Mouse (Mus musculus): ENCODE measurements around the gene Cfap100. TPM values are rescaled to one million over a fixed set of nuclear protein-coding genes. Genes with fewer than 3 reads are reported as not detected.

Cfap100 gene
- total RNA-seq, 1 experiment, result 0.98 TPM

- Histone ChIP-seq H3K9me3 (ENCODE audit: control insufficient read depth, insufficient read depth, low read depth, low read length) (no peaks in the 10 kb centered on the region), H3K4me1 (ENCODE audit: control insufficient read depth in 2 of 2, insufficient read depth in 2 of 2, low read length in 2 of 2, poor library complexity in 1 of 2) (peaks cover 8 to 24% of the 10 kb centered on the region in 2 experiments), H3K4me3 (ENCODE audit: insufficient read depth in 1 of 2, low read depth in 1 of 2, low read length in 2 of 2, poor library complexity in 1 of 2, severe bottlenecking in 1 of 2) (peak overlapping the region; percentile 43 to 48; a peak in 2 of 4 replicates), H3K27ac (ENCODE audit: insufficient read depth, low read depth, low read length, poor library complexity, severe bottlenecking) (no peak overlapping the region), H3K36me3 (ENCODE audit: control insufficient read depth, insufficient read depth, low read length, poor library complexity, severe bottlenecking) (peaks cover 10% of the 10 kb centered on the region; the same call in 1 of the 2 replicates), H3K9ac (ENCODE audit: insufficient read depth, low read depth, low read length, poor library complexity, severe bottlenecking) (0 out of 2 replicates have a peak overlapping the region, but pooled peaks have one; percentile 16)
- DNase-seq (ENCODE audit: low read depth, low spot score), result no peak
- in situ Hi-C loops (cut with MboI; ENCODE audit: low sequenced_read_pairs in 2 of 2, unreplicated experiment in 2 of 2), result no loop called here
- TF ChIP-seq ZC3H11A (IDR thresholded peaks at IDR 0.05; ENCODE audit: borderline replicate concordance, low read depth, low read length) (no peak), ZNF384 (IDR thresholded peaks at IDR 0.05; ENCODE audit: low read depth, low read length) (no peak), HCFC1 (IDR thresholded peaks at IDR 0.05; ENCODE audit: borderline replicate concordance, insufficient read depth, low read length) (no peak), CHD2 (IDR thresholded peaks at IDR 0.05; ENCODE audit: low read depth, low read length) (no peak), MAFK (IDR thresholded peaks at IDR 0.05; ENCODE audit: insufficient read depth, low read depth, low read length) (no peak)
These were observed 45.8 kb upstream of the Cfap100 start for GRCm38 (mm10) chr6:90474361-90474750.

- Histone ChIP-seq H3K9me3 (ENCODE audit: control insufficient read depth, insufficient read depth, low read depth, low read length) (no peaks in the 10 kb centered on the region), H3K36me3 (ENCODE audit: control insufficient read depth, insufficient read depth, low read length, poor library complexity, severe bottlenecking) (peaks cover 14% of the 10 kb centered on the region; the same call in 1 of the 2 replicates), H3K27ac (ENCODE audit: insufficient read depth, low read depth, low read length, poor library complexity, severe bottlenecking) (no peak overlapping the region), H3K9ac (ENCODE audit: insufficient read depth, low read depth, low read length, poor library complexity, severe bottlenecking) (peak overlapping the region; percentile 16; the same call in 1 of the 2 replicates), H3K4me1 (ENCODE audit: control insufficient read depth in 2 of 2, insufficient read depth in 2 of 2, low read length in 2 of 2, poor library complexity in 1 of 2) (peaks cover 8 to 24% of the 10 kb centered on the region in 2 experiments), H3K4me3 (ENCODE audit: insufficient read depth in 1 of 2, low read depth in 1 of 2, low read length in 2 of 2, poor library complexity in 1 of 2, severe bottlenecking in 1 of 2) (peak overlapping the region; percentile 43 to 48; a peak in 3 of 4 replicates)
- TF ChIP-seq ZC3H11A (IDR thresholded peaks at IDR 0.05; ENCODE audit: borderline replicate concordance, low read depth, low read length) (no peak), ZNF384 (IDR thresholded peaks at IDR 0.05; ENCODE audit: low read depth, low read length) (no peak), CHD2 (IDR thresholded peaks at IDR 0.05; ENCODE audit: low read depth, low read length) (no peak), MAFK (IDR thresholded peaks at IDR 0.05; ENCODE audit: insufficient read depth, low read depth, low read length) (no peak), HCFC1 (IDR thresholded peaks at IDR 0.05; ENCODE audit: borderline replicate concordance, insufficient read depth, low read length) (no peak)
- no peak for DNase-seq (ENCODE audit: low read depth, low spot score)
- in situ Hi-C loops (cut with MboI; ENCODE audit: low sequenced_read_pairs in 2 of 2, unreplicated experiment in 2 of 2), result no loop called here
These were observed 45.2 kb upstream of the Cfap100 start for GRCm38 (mm10) chr6:90473630-90474360.

GRCm38 (mm10) chr6:90472697-90473096 is 44.1 kb upstream of the Cfap100 start:
- H3K9me3 ChIP-seq (ENCODE audit: control insufficient read depth, insufficient read depth, low read depth, low read length), result no peaks in the 10 kb centered on the region
- H3K36me3 ChIP-seq (ENCODE audit: control insufficient read depth, insufficient read depth, low read length, poor library complexity, severe bottlenecking), result peaks cover 25% of the 10 kb centered on the region; the same call in 1 of the 2 replicates
- peaks cover 8 to 24% of the 10 kb centered on the region in 2 experiments for H3K4me1 ChIP-seq (ENCODE audit: control insufficient read depth in 2 of 2, insufficient read depth in 2 of 2, low read length in 2 of 2, poor library complexity in 1 of 2)
- in situ Hi-C loops (cut with MboI; ENCODE audit: low sequenced_read_pairs in 2 of 2, unreplicated experiment in 2 of 2), result no loop called here
- H3K27ac ChIP-seq (ENCODE audit: insufficient read depth, low read depth, low read length, poor library complexity, severe bottlenecking), result no peak overlapping the region
- TF ChIP-seq ZC3H11A (IDR thresholded peaks at IDR 0.05; ENCODE audit: borderline replicate concordance, low read depth, low read length) (no peak), MAFK (IDR thresholded peaks at IDR 0.05; ENCODE audit: insufficient read depth, low read depth, low read length) (no peak), ZNF384 (IDR thresholded peaks at IDR 0.05; ENCODE audit: low read depth, low read length) (no peak), HCFC1 (IDR thresholded peaks at IDR 0.05; ENCODE audit: borderline replicate concordance, insufficient read depth, low read length) (no peak), CHD2 (IDR thresholded peaks at IDR 0.05; ENCODE audit: low read depth, low read length) (no peak)
- DNase-seq (ENCODE audit: low read depth, low spot score), result no peak
- H3K9ac ChIP-seq (ENCODE audit: insufficient read depth, low read depth, low read length, poor library complexity, severe bottlenecking), result no peak overlapping the region
- H3K4me3 ChIP-seq (ENCODE audit: insufficient read depth in 1 of 2, low read depth in 1 of 2, low read length in 2 of 2, poor library complexity in 1 of 2, severe bottlenecking in 1 of 2), result no peak overlapping the region

- TF ChIP-seq HCFC1 (IDR thresholded peaks at IDR 0.05; ENCODE audit: borderline replicate concordance, insufficient read depth, low read length) (no peak), CHD2 (IDR thresholded peaks at IDR 0.05; ENCODE audit: low read depth, low read length) (no peak), MAFK (IDR thresholded peaks at IDR 0.05; ENCODE audit: insufficient read depth, low read depth, low read length) (no peak), ZNF384 (IDR thresholded peaks at IDR 0.05; ENCODE audit: low read depth, low read length) (no peak), ZC3H11A (IDR thresholded peaks at IDR 0.05; ENCODE audit: borderline replicate concordance, low read depth, low read length) (no peak)
- Histone ChIP-seq H3K4me3 (ENCODE audit: insufficient read depth in 1 of 2, low read depth in 1 of 2, low read length in 2 of 2, poor library complexity in 1 of 2, severe bottlenecking in 1 of 2) (no peak overlapping the region), H3K9me3 (ENCODE audit: control insufficient read depth, insufficient read depth, low read depth, low read length) (no peaks in the 10 kb centered on the region), H3K36me3 (ENCODE audit: control insufficient read depth, insufficient read depth, low read length, poor library complexity, severe bottlenecking) (peaks cover 31% of the 10 kb centered on the region), H3K27ac (ENCODE audit: insufficient read depth, low read depth, low read length, poor library complexity, severe bottlenecking) (no peak overlapping the region), H3K9ac (ENCODE audit: insufficient read depth, low read depth, low read length, poor library complexity, severe bottlenecking) (no peak overlapping the region), H3K4me1 (ENCODE audit: control insufficient read depth in 2 of 2, insufficient read depth in 2 of 2, low read length in 2 of 2, poor library complexity in 1 of 2) (peaks cover 7 to 24% of the 10 kb centered on the region in 2 experiments; a peak in 3 of 4 replicates)
- in situ Hi-C loops (cut with MboI; ENCODE audit: low sequenced_read_pairs in 2 of 2, unreplicated experiment in 2 of 2), result no loop called here
- DNase-seq (ENCODE audit: low read depth, low spot score), result no peak
These were observed 43.5 kb upstream of the Cfap100 start for GRCm38 (mm10) chr6:90472079-90472478.

Measured in ES-E14 (cell line).